Mouse (Mus musculus): Measurements from ENCODE around the gene Gja1.
"Not testable (repeated sequence)": the region's sequence is repeated elsewhere in the genome, so short reads cannot be mapped to it uniquely, and the experiment has no call there.

Gja1 gene

GRCm38 (mm10) chr10:56377097-56377965 lies at the start of gene Gja1:
Gja1 (plus strand) TSS chr10:56377330.
- DNase-seq = peak; percentile 7 to 8

- DNase-seq = peak; percentile 83 to 84
Observed at GRCm38 (mm10) chr10:56338851-56339489, 38.2 kb upstream of the Gja1 start.

DNA sequence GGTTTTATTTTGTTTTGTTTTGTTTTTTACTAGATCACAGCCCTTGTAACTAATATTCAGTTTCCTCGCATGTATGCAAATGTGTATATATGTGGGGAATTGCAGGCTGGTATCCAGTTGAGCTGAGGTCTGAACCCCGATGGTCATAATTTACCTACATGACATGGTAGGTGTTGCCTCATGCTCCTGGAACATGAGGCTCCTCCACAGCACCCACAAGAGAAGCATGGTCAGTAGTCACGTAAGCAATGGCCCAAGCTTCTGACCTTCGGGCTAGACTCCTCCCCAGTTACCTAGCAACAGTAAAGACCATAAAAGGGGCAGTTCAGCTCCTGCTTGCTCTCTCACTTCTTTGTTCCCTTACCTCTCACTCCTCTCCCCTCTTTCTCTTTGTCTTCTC lies 16.7 kb upstream of the Gja1 start:
- DNase-seq = no peak

DNA sequence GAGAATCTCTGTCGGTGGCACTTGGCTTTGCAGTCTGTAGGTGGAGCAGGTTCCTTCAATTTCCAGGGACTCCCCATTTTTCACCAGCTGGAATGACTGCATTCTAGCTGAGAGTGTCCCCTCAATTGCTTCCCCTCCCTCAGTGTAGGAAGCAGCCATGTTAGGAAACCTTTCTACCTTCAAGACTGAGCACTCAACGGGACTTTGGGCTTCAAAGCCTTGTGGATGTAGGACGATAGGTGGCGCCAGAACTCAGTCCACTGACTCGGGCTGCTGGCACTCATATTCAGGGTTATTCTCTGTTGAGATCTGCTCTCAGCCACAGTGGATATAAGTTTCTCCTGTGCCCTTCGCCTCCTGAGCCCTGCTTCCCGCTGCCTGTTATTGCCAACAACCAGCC lies 8.1 kb upstream of the Gja1 start:
- peak; percentile 60 to 67 for DNase-seq

DNA sequence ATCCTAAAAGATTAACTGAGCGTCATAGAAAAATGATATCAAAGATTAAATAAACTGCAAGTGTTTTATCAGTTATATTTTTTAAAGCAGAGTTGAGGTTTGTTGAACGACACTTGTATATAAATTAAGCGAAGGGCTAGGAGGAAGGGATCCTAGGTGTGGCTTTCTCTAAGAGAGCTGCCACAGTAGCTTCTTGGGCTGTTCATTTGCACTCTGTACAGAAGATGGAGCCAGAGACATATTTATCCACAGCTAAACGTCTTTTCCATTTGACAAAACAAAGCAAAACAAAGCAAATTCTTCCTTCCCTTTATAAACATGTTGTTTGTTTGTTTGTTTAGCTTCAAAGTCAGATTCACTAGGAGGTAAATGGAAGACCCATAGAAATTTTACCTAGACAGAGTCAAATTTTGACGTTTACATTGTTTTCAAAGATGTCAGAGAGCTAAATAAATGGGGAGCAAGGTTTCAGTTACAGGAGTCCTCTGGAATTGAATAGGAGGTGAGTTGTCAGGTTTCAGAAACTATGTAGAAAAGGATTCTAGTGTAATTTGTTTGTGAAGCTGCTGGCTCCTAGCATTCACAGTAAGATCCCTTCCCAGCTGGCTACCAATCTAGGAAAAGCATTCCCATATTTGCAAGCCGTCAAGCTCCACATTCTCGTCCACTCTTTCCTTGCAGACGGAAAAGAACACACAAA lies 4.0 kb upstream of the Gja1 start:
- no peak for DNase-seq

DNA sequence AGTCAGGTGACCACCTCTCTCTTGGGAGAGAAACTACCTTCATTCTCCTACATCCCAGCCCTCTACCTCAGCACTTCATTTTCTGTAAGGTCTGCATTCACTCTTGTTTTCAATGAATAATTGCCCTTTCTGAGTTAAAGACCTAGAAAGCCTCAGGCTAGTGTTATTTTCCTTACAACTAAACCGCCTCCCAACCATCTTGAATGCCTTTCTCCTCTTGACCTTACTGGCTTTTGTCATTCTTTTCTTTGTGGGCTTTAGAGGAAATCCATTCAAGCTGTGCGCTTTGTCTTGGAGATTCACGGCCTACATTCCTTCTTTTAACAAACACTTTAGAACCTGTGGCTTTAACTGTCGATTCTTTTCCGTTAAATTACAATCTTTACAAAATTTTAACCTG lies 3.0 kb upstream of the Gja1 start:
- DNase-seq = no peak

GRCm38 (mm10) chr10:56375906-56376468 lies 1.1 kb upstream of the Gja1 start:
- DNase-seq = no peak

DNA sequence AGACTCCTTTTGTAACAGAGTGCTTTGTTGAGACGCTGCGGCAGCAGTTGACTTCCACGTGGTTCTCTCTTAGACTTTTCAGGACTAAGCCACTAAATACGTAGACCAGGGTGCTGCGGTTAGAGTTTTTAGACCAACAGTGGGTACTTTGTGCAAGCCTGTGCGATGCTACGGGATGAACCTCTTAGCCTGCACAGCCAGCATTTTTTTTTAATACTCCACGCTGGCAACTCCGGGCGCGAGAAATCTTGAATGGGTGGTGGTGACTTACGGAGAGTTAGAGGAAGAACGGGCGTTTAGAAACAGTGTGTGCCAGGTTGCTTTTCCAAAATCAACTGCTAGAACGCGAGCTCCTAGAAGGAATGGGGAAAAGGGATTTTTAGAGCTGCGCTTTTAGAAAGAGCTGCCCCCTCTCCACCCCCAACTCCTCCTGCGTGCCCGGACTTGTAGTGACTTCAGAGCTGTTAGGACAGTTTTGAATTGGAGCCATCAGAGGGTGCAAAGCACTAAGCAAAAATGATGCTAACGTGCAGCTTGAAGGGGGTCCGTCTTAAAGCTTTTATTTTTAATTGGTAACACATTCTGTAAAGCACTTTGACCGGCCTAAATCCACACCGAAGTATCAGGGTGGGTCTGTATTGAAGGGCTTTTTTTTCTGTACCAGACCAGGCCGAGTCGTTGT lies 977 bp downstream of the Gja1 start:
- peak; percentile 2 to 18 for DNase-seq

- DNase-seq = peak; percentile 6
Observed at GRCm38 (mm10) chr10:56378648-56379254, 1.6 kb downstream of the Gja1 start.

- DNase-seq = no peak
Observed at GRCm38 (mm10) chr10:56379720-56380119, 2.6 kb downstream of the Gja1 start.

GRCm38 (mm10) chr10:56385195-56386109 lies 8.3 kb downstream of the Gja1 start:
- DNase-seq = no peak

- no peak for DNase-seq
Observed at GRCm38 (mm10) chr10:56393095-56393784, 16.1 kb downstream of the Gja1 start.

DNA sequence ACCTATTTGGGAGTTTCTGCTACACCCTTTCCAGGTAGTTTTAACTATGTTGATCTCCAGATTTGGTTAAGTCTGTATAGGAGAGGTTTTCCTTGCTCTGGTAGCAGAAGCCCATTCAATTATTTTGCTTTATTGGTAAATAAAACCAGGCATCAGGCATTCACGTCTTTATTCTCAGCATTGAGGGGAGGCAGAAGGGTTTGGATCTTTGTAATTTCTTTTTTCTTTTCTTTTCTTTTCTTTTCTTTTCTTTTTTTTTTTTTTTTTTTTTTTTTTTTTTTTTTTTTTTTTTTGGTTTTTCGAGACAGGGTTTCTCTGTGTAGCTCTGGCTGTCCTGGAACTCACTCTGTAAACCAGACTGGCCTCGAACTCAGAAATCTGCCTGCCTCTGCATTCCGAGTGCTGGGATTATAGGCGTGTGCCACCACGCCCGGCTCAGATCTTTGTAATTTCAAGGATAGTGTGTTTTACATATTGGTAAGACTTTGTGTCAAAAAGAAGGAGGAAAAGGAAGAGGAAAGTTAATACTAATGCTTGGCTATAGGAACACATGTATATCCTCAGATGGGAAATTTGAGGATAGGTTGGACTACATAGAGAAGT lies 16.8 kb downstream of the Gja1 start:
- not testable (repeated sequence) for DNase-seq

- DNase-seq = no peak
Observed at GRCm38 (mm10) chr10:56397875-56398274, 20.7 kb downstream of the Gja1 start.

- no peak for DNase-seq
Observed at GRCm38 (mm10) chr10:56398310-56398709, 21.2 kb downstream of the Gja1 start.

GRCm38 (mm10) chr10:56401396-56401795 lies 24.3 kb downstream of the Gja1 start:
- DNase-seq = not testable (repeated sequence)

DNA sequence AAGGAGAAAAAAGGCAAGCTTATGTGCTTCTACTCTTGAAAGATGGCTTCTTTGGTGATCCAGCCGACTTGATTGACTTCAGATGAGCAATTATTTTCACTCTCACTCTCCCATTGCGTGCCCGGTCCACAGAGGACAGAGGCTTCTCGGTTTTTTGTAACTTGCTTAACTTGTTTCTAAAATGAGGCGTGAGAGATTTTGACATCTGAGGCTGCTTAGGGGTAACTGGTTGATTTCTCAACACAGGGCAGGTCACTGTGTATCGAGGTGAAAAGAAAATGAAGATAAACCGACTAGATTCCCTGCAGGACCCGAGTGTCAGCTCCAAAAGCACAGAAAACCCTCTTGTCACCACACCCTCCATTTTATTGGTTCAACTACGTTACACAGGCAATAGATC lies 28.8 kb downstream of the Gja1 start:
- DNase-seq = no peak

- DNase-seq = no peak
Observed at GRCm38 (mm10) chr10:56406386-56407130, 29.4 kb downstream of the Gja1 start.

DNA sequence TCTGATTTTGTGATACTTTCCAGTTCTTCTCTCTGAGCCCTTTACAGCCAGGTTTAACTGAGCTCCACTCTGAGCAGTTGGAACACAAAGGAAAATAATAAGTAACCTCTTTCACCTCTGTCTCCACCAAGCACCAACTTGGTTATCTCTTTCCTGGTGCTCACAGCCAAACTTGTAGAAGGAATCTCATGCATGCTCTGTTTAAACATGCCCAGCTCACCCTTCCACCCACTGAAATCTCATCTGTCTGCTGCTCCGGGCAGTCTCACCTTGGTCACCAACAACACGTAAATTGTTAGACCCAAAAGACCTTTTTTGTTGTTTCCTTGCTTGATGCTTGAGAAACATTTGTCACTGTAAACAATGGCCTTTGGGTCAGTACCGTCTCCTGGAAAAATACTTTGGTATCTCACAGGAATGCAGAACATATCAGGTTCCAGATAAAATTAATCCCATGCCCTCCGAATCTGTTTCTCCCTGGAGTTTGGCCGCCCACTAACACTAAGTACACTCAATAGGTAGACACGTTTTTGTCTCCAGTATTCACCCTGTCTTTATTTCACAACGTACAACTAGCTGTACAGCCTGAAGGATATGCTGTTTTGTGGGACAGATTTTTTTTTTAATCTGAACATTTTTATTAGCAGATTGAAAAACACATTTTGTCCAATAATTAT lies 38.9 kb downstream of the Gja1 start:
- no peak for DNase-seq

All from B cell, adult 2 months (primary cell).